Mouse (Mus musculus) limb, embryonic 12.5 days (tissue): ENCODE measurements around the gene Smim24. TPM values are rescaled to one million over a fixed set of nuclear protein-coding genes. Genes with fewer than 3 reads are reported as not detected.

Source experiments
- ATAC-seq: fragments of 200-750 bp; cut with Nextera tagmentation; 2 replicates; pipeline ENCODE4 v1.8.0; 2017; ENCODE audit warnings: low read depth, moderate TSS enrichment; ENCODE audit not compliant: insufficient number of reproducible peaks, insufficient read depth, low FRiP score, low TSS enrichment
- H3K27ac ChIP-seq: fragments of 300-500 bp; sonication (generic); 2 replicates; pipeline ENCODE4 v1.5.1; 2016; ENCODE audit warnings: mild to moderate bottlenecking, moderate library complexity
- H3K27me3 ChIP-seq: fragments of 300-500 bp; sonication (generic); 2 replicates; pipeline ENCODE4 v1.6.1; 2016; ENCODE audit warnings: mild to moderate bottlenecking, moderate library complexity
- H3K36me3 ChIP-seq: fragments of 300-500 bp; sonication (generic); 2 replicates; pipeline ENCODE4 v1.6.1; 2016; ENCODE audit warnings: mild to moderate bottlenecking, moderate library complexity
- H3K4me1 ChIP-seq: fragments of 300-500 bp; sonication (generic); replicated peaks from 2 replicates; pipeline ENCODE4 v1.6.1; 2016
- H3K4me2 ChIP-seq: fragments of 300-500 bp; sonication (generic); 2 replicates; pipeline ENCODE4 v1.6.1; 2016; ENCODE audit warnings: mild to moderate bottlenecking, moderate library complexity
- H3K4me3 ChIP-seq: fragments of 300-500 bp; sonication (generic); replicated peaks from 2 replicates; pipeline ENCODE4 v1.5.1; 2016; ENCODE audit warnings: mild to moderate bottlenecking
- H3K9ac ChIP-seq: fragments of 300-500 bp; sonication (generic); replicated peaks from 2 replicates; pipeline ENCODE4 v1.6.1; 2016; ENCODE audit warnings: mild to moderate bottlenecking, moderate library complexity
- H3K9me3 ChIP-seq: fragments of 300-500 bp; sonication (generic); 2 replicates; pipeline ENCODE4 v1.6.1; 2016; ENCODE audit warnings: mild to moderate bottlenecking, moderate library complexity
- WGBS: fragments of 180-500 bp; shearing (Covaris S2); methylation state at CpG from one replicate; pipeline ENCODE4 v1.1.7; 2016; 5-methylcytosine and 5-hydroxymethylcytosine counted together
- polyA plus RNA-seq: library from polyadenylated mRNA; unstranded; fragments of >200 nt; fragmentation: Nextera tagmentation; extraction: Ambion mirVana; gene quantifications from 2 replicates; pipeline ENCODE4 v1.2.1, GENCODE M21; 2016

Gene Smim24
- polyA plus RNA-seq, 1 experiment from 2014 or later: 2.9 TPM

DNA sequence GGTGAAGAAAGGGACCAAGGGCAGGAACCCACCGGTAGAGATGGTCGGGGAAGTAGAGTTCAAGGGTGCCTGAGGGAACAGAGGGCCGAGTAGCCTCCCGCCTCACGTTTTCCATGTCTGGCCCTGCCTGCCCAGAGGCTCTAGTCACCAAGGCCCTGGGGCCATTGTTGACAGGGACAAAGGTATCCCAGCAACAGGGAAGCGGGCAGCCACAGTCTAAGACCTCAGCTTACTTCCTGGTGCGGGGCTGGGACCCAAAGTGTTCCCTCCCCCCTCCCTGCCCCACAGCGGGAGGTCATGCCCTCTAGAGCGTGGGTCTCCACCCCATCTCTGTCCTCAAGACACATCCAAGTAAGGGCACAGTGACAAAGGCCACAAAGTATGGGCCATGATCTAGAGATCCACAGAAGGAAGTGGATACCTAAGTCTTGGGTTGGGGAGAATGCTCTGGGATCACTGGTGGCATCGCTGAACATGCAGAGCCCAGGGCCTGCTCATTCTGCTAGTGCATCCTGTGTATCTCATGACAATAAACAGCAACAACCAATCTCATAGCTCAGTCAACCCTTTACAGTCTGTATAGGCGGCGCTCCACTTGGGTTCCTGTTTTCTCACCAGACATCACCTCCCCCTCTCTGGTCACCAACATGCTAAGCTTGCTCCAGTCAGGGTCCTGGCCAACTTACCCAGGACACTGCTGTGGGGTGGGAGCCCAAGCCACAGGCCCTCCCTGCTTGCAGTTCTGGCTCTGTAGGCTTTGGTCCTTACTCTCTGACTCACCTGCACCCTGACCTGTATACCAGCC is 27.0 kb upstream of the Smim24 start, which contains the start of gene 4930404N11Rik:
TSS of gene 4930404N11Rik (minus strand) at position 145 of the 805 bp plus-strand sequence.
- Histone ChIP-seq H3K9ac (peak within 1 kb of the TSS; percentile 37; the same call in 1 of the 2 replicates), H3K27ac (no peak within 1 kb of the TSS), H3K36me3 (peaks cover 64% of the 10 kb centered on the region), H3K4me1 (peaks cover 24% of the 10 kb centered on the region), H3K4me3 (peak within 1 kb of the TSS; percentile 37), H3K9me3 (no peaks in the 10 kb centered on the region), H3K27me3 (peaks cover 49% of the 10 kb centered on the region), H3K4me2 (peak within 1 kb of the TSS; percentile 67)
- 33% methylated on average over 12 of the region's 12 CpGs for WGBS
- ATAC-seq: no peak

DNA sequence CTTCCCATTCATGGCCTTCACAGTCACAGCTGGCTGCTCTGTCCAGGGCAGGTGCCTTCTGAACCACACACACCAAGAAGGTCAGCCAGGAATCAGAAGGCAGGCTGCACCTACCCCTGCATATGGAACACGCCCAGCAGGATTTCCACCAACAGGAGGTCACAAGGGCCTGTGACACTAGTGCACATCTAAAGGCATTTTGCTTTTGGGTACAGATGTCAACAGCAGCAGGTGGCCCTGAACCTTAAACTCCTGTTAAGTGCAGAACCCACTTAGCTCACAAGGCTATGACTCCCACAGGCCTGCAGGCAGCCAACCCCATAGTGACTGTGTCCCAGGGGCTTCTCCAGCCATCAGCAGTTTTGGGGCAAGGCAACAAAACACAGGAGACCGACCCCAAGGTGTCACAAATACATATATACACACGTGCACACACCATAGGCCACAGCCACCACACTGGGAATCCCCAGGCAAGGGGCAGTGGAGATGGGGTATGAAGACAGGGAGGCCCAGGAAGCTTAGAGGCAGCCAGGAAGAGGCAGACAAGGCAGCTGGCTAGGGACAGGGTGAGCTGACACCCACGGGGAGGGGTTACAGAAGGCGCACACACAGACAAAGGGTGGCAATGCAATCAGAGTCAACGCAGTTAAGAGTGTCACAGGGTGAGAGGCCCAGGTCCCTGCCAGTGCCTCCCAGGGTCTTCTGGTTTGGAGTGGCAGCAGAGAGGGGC is 26.2 kb upstream of the Smim24 start:
- no peak for ATAC-seq

DNA sequence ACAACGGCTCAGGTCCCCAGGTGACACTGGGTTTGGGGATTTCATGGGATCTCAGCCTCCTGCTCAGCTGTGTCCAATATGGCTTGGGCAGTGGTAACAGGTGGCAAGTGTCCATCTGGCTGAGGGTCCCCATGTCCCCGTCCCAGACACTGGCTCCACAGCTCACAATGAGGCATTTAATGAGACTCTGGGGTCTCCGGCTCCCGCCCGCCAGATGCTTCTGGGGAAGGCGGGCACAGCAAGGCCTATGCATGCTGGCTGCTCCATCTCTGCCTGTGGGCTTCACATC is 25.7 kb upstream of the Smim24 start:
- H3K4me1 ChIP-seq: peaks cover 22% of the 10 kb centered on the region

More for the DNA sequence above, 26.2 kb upstream of the Smim24 start:
- no peak overlapping the region for H3K4me3 ChIP-seq
- peaks cover 22% of the 10 kb centered on the region for H3K4me1 ChIP-seq
- H3K27me3 ChIP-seq: peaks cover 48% of the 10 kb centered on the region
- H3K9me3 ChIP-seq: no peaks in the 10 kb centered on the region
- no peak overlapping the region for H3K9ac ChIP-seq
- no peak overlapping the region for H3K27ac ChIP-seq
- H3K36me3 ChIP-seq: peaks cover 71% of the 10 kb centered on the region
- no peak overlapping the region for H3K4me2 ChIP-seq
- 86% methylated on average over 6 of the region's 6 CpGs for WGBS

DNA sequence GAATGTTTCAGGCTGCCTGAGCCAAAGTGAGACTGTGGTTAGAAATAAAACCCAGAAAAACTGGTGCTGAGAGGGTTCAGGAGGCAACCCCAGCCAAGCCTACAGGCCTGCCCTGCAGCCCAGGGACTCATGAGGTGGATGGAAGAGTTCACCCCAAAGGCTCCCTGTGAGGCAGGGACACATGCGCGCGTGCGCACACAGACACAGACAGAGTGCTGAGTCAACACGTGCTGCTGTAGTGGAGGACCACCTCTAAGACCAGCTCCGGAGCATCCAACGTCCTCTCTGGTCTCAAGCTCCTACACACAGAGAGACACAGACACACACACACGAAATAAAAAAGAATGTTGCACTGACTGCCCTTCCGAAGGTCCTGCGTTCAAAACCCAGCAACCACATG is 17.5 kb upstream of the Smim24 start:
- H3K4me3 ChIP-seq: no peak overlapping the region
- no peak overlapping the region for H3K9ac ChIP-seq
- peaks cover 61% of the 10 kb centered on the region for H3K36me3 ChIP-seq
- no peak for ATAC-seq
- peaks cover 25% of the 10 kb centered on the region for H3K4me1 ChIP-seq
- H3K4me2 ChIP-seq: no peak overlapping the region
- 91% methylated on average over 10 of the region's 10 CpGs for WGBS
- H3K27ac ChIP-seq: no peak overlapping the region
- H3K9me3 ChIP-seq: no peaks in the 10 kb centered on the region
- H3K27me3 ChIP-seq: no peaks in the 10 kb centered on the region

More for the DNA sequence above, 25.7 kb upstream of the Smim24 start:
- peaks cover 71% of the 10 kb centered on the region for H3K36me3 ChIP-seq
- H3K9ac ChIP-seq: no peak overlapping the region
- no peaks in the 10 kb centered on the region for H3K9me3 ChIP-seq
- no peak overlapping the region for H3K4me2 ChIP-seq
- H3K27ac ChIP-seq: no peak overlapping the region
- peaks cover 43% of the 10 kb centered on the region for H3K27me3 ChIP-seq
- 82% methylated on average over 6 of the region's 6 CpGs for WGBS
- no peak for ATAC-seq
- no peak overlapping the region for H3K4me3 ChIP-seq

DNA sequence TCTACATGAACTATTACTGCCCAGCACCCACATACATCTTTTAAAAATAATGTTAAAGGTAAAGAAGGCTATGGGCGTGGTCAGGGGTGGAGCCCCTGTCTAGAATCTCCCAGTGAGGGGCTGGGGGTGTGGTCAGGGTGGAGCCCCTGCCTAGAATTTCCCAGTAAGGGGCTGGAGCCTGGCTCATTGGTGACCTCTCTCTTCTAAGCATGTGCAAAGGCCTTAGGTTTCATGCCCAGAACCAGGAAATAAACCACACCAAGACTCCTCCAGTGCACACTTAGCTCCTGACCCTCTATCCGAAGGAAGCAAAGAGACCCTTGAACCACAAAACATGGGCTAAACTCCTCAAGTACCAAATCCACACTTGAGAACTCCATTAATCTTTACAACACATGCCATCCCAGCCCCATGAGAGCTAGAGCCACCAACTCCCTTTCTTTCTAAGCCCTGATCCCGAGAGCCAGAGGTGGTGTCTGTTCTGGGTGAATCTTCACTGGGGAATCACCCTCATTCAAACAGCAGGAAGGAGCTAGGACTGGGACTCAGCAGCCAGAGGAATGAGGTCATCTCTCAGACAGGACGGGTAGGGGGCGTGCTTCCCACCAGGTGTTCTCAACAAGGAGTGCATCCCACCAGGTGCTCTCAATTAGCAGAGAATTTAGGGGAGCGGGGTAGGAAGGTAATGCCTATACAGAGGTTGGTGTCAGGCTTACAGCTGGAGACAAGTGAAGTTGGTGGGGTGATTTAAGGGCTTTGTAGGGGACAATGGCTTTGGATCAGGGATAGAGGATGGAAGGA is 16.1 kb upstream of the Smim24 start:
- no peaks in the 10 kb centered on the region for H3K27me3 ChIP-seq
- peak overlapping the region; percentile 84 for H3K4me3 ChIP-seq
- 40% methylated on average over 6 of the region's 6 CpGs for WGBS
- ATAC-seq: no peak
- H3K36me3 ChIP-seq: peaks cover 47% of the 10 kb centered on the region
- H3K9ac ChIP-seq: peak overlapping the region; percentile 90
- peaks cover 25% of the 10 kb centered on the region for H3K4me1 ChIP-seq
- H3K4me2 ChIP-seq: peak overlapping the region; percentile 90
- no peaks in the 10 kb centered on the region for H3K9me3 ChIP-seq
- no peak overlapping the region for H3K27ac ChIP-seq

DNA sequence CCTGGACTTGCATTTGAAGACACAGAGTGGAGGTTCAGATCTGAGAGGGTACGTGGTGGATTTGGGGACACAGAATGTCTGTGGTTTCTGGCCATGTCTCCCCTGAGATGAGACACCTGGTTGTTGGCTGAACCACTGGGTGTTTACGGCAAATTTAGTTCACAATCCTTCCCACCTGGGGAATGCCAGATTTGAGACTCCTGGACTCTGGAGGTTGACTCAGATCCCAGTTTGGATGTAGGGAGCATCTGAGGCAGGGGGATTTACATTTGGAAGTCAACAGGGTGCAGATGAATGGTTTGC is 15.5 kb upstream of the Smim24 start:
- ATAC-seq: no peak
- 0 out of 2 replicates have a peak overlapping the region, but pooled peaks have one; percentile 74 for H3K27ac ChIP-seq
- H3K9me3 ChIP-seq: no peaks in the 10 kb centered on the region
- H3K4me1 ChIP-seq: peaks cover 25% of the 10 kb centered on the region
- H3K4me3 ChIP-seq: peak overlapping the region; percentile 84
- peaks cover 41% of the 10 kb centered on the region for H3K36me3 ChIP-seq
- WGBS: 61% methylated on average over 2 of the region's 2 CpGs
- H3K27me3 ChIP-seq: no peaks in the 10 kb centered on the region
- peak overlapping the region; percentile 90 for H3K4me2 ChIP-seq
- H3K9ac ChIP-seq: peak overlapping the region; percentile 90

DNA sequence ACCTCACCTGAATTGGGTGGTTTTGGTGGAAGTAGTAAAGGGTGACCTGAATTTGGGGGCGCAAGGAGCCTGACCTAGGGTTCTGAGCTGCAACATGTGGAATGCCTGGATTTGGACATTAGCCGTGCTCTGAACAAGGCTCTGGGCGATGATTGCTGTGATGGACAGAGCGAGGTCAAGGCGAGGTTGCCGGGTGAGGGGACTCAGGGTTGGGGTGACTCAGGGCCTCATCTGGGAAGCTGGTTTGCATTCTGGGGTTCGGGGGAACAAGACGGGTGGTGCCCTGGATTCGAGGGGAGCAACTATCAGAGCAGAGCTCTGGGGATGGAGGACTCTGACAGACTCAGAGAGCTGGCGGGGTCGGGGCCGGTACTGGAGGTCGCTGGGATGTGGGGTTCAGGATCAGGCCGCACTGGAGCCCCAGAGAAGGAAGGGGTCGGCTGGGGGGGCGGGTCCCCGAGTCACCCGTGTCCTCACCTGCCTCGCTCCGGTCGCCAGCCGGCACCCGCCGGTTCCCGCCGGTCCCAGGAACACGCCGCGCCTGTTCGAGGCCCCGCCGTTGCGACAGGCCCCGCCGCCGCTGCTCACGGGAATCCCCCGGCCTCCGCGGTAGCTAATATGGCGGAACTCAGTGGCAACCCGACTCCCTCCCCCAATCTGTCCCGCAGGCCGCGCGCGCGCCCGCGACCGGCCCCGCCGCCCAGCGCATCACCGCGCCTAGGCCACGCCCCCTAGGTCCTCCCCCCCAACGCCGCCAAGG is 14.9 kb upstream of the Smim24 start, which contains the start of gene Fzr1:
TSS of gene Fzr1 (minus strand) at position 724 of the 760 bp plus-strand sequence.
- H3K27me3 ChIP-seq: no peaks in the 10 kb centered on the region

DNA sequence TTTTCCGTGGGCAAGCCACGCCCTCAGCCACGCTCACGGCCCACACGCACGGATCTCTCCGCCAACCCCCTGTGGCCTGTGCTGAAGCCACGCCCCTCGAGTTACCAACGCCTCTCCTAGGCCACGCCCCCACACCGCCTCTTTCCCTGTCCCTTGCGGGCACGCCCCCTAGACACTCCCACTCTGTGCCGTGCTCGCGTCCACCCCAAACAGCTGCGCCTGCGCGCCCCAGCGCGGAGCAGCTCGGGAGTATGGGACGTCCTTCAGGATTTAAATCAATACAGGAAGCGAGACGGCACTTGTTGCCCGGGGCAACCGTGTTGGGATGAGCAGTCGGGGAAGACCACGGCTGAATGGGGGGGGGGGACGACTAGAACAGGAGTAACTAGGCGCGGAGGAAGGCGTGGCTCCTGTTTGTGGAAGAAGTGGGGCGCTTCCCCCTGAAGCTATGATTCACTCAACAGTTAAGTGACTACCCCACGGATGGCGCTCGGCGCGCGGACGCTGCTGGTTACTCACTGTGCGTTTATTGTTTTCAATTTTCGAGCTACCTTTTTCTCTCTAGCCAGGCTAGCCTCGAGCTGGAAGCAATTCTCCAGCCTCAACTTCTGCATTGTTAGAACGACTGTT is 14.2 kb upstream of the Smim24 start:
- Histone ChIP-seq H3K9ac (peak overlapping the region; percentile 90), H3K4me2 (peak overlapping the region; percentile 90), H3K27me3 (no peaks in the 10 kb centered on the region), H3K36me3 (peaks cover 28% of the 10 kb centered on the region), H3K9me3 (no peaks in the 10 kb centered on the region), H3K4me3 (peak overlapping the region; percentile 84), H3K27ac (peak overlapping the region; percentile 74), H3K4me1 (peaks cover 25% of the 10 kb centered on the region)
- 1% methylated on average over 46 of the region's 46 CpGs for WGBS
- ATAC-seq: peak; percentile 94

More for the DNA sequence above, 14.9 kb upstream of the Smim24 start, which contains the start of gene Fzr1:
- Histone ChIP-seq H3K9me3 (no peaks in the 10 kb centered on the region), H3K4me1 (peaks cover 25% of the 10 kb centered on the region), H3K9ac (peak within 1 kb of the TSS; percentile 90), H3K4me3 (peak within 1 kb of the TSS; percentile 84), H3K4me2 (peak within 1 kb of the TSS; percentile 90), H3K27ac (peak within 1 kb of the TSS; percentile 74), H3K36me3 (peaks cover 35% of the 10 kb centered on the region)
- under 1% methylated on average over 59 of the region's 59 CpGs for WGBS
- ATAC-seq: peak; percentile 38

DNA sequence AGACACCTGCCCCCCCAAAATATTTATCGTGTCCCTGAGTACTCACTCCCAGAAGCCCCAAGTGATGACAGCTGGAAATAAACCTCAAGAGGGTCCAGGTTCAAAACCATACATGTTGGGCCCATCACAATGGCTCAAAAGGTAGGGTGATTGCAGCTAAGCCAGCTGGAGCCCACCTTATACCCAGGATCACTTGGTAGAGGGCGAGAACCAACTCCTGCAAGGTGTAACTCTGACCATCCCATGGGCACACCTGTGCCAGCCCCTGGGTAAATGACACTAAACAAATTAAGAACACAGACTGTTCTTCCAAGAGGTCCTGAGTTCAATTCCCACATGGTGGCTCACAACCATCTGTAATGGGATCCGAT is 13.7 kb upstream of the Smim24 start:
- H3K27me3 ChIP-seq: no peaks in the 10 kb centered on the region
- H3K36me3 ChIP-seq: peaks cover 23% of the 10 kb centered on the region
- peak overlapping the region; percentile 73 for H3K27ac ChIP-seq
- WGBS: 61% methylated on average over 3 of the region's 3 CpGs
- no peaks in the 10 kb centered on the region for H3K9me3 ChIP-seq
- peaks cover 25% of the 10 kb centered on the region for H3K4me1 ChIP-seq
- H3K4me3 ChIP-seq: peak overlapping the region; percentile 84
- ATAC-seq: 0 out of 2 replicates have a peak, but pooled peaks have one; percentile 0
- peak overlapping the region; percentile 55 for H3K9ac ChIP-seq
- peak overlapping the region; percentile 90 for H3K4me2 ChIP-seq

DNA sequence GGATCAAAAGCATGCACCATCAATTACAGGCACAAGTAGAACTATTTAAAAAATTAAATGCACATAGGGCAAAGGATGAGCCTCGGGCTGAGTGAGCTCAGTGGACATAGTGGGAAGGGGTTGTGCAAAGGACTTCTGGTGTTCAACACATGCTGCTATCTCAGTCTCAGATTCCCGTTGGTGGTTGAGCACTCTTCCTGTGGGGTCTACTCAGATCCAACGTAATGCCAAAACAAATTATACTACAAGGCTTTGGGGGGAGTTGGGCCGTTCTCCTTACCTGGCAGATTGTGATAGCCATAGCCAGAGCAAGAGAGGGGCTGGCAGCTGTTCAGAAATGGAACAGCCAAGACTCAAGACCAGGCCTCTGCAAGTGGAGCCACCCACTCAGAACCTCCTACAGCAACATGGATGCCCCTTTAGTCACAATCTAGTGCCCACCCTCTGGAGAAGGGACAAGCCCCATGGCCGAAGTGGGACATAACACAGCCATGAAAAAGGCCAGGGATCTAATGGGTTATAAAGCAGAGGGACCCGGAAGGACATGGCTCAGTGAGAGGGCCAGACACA is 13.0 kb upstream of the Smim24 start:
- no peaks in the 10 kb centered on the region for H3K9me3 ChIP-seq
- H3K4me3 ChIP-seq: no peak overlapping the region
- WGBS: 91% methylated on average over 6 of the region's 6 CpGs
- no peak overlapping the region for H3K4me2 ChIP-seq
- no peak for ATAC-seq
- peaks cover 17% of the 10 kb centered on the region for H3K36me3 ChIP-seq
- no peak overlapping the region for H3K27ac ChIP-seq
- no peaks in the 10 kb centered on the region for H3K27me3 ChIP-seq
- H3K9ac ChIP-seq: no peak overlapping the region
- H3K4me1 ChIP-seq: peaks cover 27% of the 10 kb centered on the region
